Mouse (Mus musculus): ENCODE measurements around the gene Slc2a8. TPM values are rescaled to one million over a fixed set of nuclear protein-coding genes. Genes with fewer than 3 reads are reported as not detected.

Gene Slc2a8
- polyA plus RNA-seq, 1 experiment, result 55.0 TPM

DNA sequence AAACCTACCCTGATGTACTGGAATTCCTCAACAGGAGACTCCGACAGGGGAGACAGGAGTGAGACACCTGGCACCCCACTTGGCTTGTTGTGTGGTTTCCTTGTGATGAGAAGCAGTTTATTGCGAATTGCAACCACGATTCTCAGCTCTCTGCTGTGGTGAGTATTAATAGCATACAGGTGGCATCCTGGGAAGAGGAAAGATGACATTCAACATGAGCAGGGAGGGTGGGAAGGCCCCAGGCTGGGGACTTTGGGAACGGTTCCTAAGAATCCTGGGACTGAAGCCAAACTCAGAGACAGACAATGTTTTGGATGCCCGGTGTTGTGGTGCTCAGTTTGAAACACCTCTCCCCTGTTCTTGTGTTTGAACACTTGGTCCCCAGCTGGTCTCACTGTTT, 23.2 kb upstream of the Slc2a8 start:
- 8% methylated on average over 5 of the region's 5 CpGs for WGBS
- peak overlapping the region; percentile 65 for H3K27ac ChIP-seq (ENCODE audit: insufficient read depth, low read length)

DNA sequence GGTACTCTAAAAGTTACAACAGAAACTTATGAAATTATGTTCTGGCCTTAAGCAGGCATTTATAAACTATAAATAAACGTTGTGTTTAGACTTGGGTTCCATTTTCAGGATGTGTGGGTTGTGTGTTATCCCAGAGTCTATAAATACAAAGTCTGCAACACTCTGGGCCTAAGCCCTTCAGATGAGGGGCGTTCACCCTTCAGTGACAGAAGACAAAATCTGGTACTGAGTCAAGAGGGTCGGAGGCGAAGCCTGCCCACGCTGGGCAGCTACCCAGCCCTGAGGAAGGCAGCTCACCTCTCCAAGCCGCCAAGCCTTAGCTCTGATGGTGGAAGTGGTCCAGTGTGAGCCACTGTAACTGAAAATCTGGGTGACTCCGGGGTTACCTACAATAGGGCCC, 20.3 kb upstream of the Slc2a8 start:
- WGBS, result 77% methylated on average over 7 of the region's 7 CpGs

More for the DNA sequence above, 23.2 kb upstream of the Slc2a8 start:
- DNase-seq, result peak; percentile 76 to 90
- TF ChIP-seq CTCF (IDR thresholded peaks at IDR 0.05; ENCODE audit: borderline replicate concordance, insufficient read depth, low read depth, low read length) (no peak), POLR2A (IDR thresholded peaks at IDR 0.05; ENCODE audit: borderline replicate concordance, insufficient read depth, low read length) (no peak)
- Histone ChIP-seq H3K4me1 (ENCODE audit: control insufficient read depth, insufficient read depth, low read length) (peaks cover 21% of the 10 kb centered on the region), H3K27me3 (ENCODE audit: control insufficient read depth, insufficient read depth, low read length) (no peaks in the 10 kb centered on the region), H3K4me3 (replicated peaks; ENCODE audit: insufficient read depth, low read depth, low read length) (no peak overlapping the region)

DNA sequence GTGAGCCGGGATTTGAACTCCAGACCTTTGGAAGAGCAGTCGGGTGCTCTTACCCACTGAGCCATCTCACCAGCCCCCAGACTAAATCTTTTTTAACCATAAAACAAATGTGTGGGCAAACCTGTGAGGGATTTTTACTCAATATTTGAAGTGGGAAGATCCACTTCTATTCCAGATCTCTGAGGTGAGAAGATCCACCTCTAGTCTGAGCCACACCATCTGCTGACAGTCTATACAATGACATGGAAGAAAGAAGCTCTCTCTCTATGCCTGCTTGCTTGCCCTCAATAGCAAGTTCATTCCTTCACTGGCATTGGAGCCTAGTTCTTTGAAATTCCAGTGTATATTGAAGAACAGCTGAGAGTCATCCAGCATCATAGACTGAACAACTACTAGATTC, 17.9 kb upstream of the Slc2a8 start:
- Histone ChIP-seq H3K4me3 (replicated peaks; ENCODE audit: insufficient read depth, low read depth, low read length) (no peak overlapping the region), H3K27me3 (ENCODE audit: control insufficient read depth, insufficient read depth, low read length) (no peaks in the 10 kb centered on the region), H3K27ac (ENCODE audit: insufficient read depth, low read length) (no peak overlapping the region), H3K4me1 (ENCODE audit: control insufficient read depth, insufficient read depth, low read length) (peaks cover 18% of the 10 kb centered on the region)
- TF ChIP-seq CTCF (IDR thresholded peaks at IDR 0.05; ENCODE audit: borderline replicate concordance, insufficient read depth, low read depth, low read length), result no peak
- TF ChIP-seq POLR2A (IDR thresholded peaks at IDR 0.05; ENCODE audit: borderline replicate concordance, insufficient read depth, low read length), result no peak
- no peak for DNase-seq
- WGBS, result 95% methylated on average over 2 of the region's 2 CpGs

More for the DNA sequence above, 20.3 kb upstream of the Slc2a8 start:
- Histone ChIP-seq H3K4me1 (ENCODE audit: control insufficient read depth, insufficient read depth, low read length) (peaks cover 26% of the 10 kb centered on the region), H3K27ac (ENCODE audit: insufficient read depth, low read length) (no peak overlapping the region), H3K4me3 (replicated peaks; ENCODE audit: insufficient read depth, low read depth, low read length) (no peak overlapping the region), H3K27me3 (ENCODE audit: control insufficient read depth, insufficient read depth, low read length) (no peaks in the 10 kb centered on the region)
- TF ChIP-seq POLR2A (IDR thresholded peaks at IDR 0.05; ENCODE audit: borderline replicate concordance, insufficient read depth, low read length), result no peak
- TF ChIP-seq CTCF (IDR thresholded peaks at IDR 0.05; ENCODE audit: borderline replicate concordance, insufficient read depth, low read depth, low read length), result no peak
- DNase-seq, result no peak

DNA sequence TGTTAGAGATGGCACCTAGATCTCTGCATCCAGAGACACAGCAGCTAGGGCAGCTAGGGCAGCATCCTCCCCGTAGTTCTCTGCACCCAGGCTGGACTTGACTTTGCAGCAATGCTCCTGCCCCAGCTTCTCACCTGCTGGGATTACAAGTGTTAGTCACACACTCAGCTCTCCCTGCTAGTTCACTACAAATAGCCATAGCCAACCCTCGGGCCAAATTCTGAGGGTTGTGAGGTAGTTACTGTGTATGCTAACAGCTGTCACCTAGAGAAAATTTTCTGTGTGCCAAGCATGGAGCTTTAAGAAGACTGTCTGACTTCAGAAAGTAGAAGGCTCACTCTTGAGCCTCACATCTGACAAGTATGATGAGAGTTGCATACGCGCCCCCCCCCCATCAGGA, 15.9 kb upstream of the Slc2a8 start:
- TF ChIP-seq CTCF (IDR thresholded peaks at IDR 0.05; ENCODE audit: borderline replicate concordance, insufficient read depth, low read depth, low read length) (no peak), POLR2A (IDR thresholded peaks at IDR 0.05; ENCODE audit: borderline replicate concordance, insufficient read depth, low read length) (no peak)

DNA sequence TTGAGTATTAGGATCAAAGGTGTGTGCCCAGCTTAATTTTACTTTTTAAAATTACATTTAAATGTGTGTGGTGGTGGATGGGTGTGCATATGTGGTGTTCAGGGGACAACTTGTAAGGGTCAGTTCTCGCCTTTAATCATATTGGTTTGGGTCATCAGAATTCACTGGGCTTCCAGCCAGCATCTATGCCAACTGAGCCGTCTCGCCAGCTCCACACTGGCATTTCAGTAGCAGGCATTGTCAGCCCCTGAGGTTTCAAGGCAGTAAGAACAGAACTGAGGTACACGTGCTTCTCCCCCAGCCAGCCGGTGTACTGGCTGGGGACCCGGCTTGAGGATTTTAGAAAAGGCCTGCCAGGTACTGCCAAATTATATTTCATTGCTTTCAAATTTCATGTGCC, 15.2 kb upstream of the Slc2a8 start:
- H3K27ac ChIP-seq (ENCODE audit: insufficient read depth, low read length), result 0 out of 2 replicates have a peak overlapping the region, but pooled peaks have one; percentile 10
- peaks cover 5% of the 10 kb centered on the region for H3K4me1 ChIP-seq (ENCODE audit: control insufficient read depth, insufficient read depth, low read length)
- no peaks in the 10 kb centered on the region for H3K27me3 ChIP-seq (ENCODE audit: control insufficient read depth, insufficient read depth, low read length)
- no peak overlapping the region for H3K4me3 ChIP-seq (replicated peaks; ENCODE audit: insufficient read depth, low read depth, low read length)
- WGBS, result 9% methylated on average over 6 of the region's 6 CpGs
- peak; percentile 42 to 55 for DNase-seq
- TF ChIP-seq POLR2A (IDR thresholded peaks at IDR 0.05; ENCODE audit: borderline replicate concordance, insufficient read depth, low read length) (no peak), CTCF (IDR thresholded peaks at IDR 0.05; ENCODE audit: borderline replicate concordance, insufficient read depth, low read depth, low read length) (no peak)

More for the DNA sequence above, 15.9 kb upstream of the Slc2a8 start:
- Histone ChIP-seq H3K27me3 (ENCODE audit: control insufficient read depth, insufficient read depth, low read length) (no peaks in the 10 kb centered on the region), H3K4me3 (replicated peaks; ENCODE audit: insufficient read depth, low read depth, low read length) (no peak overlapping the region), H3K4me1 (ENCODE audit: control insufficient read depth, insufficient read depth, low read length) (peaks cover 5% of the 10 kb centered on the region), H3K27ac (ENCODE audit: insufficient read depth, low read length) (peak overlapping the region; percentile 10; the same call in 1 of the 2 replicates)
- peak; percentile 44 to 56 for DNase-seq
- 58% methylated on average over 4 of the region's 4 CpGs for WGBS

DNA sequence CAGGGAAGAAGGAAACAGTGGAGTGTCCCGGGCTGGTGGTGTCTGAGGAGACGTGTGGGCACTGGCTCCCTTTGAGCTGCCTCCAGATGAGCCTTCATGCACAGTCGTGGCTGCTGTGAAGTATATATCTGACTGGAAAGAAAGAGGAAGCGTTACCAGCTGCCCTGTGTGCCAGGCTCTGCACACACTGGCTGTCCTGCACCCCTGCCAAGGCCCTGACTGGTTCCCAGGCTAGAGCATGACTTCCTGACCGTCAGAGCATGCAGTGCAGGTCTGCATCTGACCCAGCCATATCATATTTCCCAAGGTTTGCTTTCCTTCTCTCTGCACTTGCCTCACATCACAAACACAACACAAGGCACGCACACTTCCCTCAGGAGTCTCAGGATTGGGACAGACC, 10.2 kb upstream of the Slc2a8 start:
- Histone ChIP-seq H3K4me3 (replicated peaks; ENCODE audit: insufficient read depth, low read depth, low read length) (no peak overlapping the region), H3K27ac (ENCODE audit: insufficient read depth, low read length) (no peak overlapping the region), H3K27me3 (ENCODE audit: control insufficient read depth, insufficient read depth, low read length) (no peaks in the 10 kb centered on the region), H3K4me1 (ENCODE audit: control insufficient read depth, insufficient read depth, low read length) (peaks cover 2% of the 10 kb centered on the region; the same call in 1 of the 2 replicates)
- 60% methylated on average over 6 of the region's 6 CpGs for WGBS
- no peak for DNase-seq
- TF ChIP-seq POLR2A (IDR thresholded peaks at IDR 0.05; ENCODE audit: borderline replicate concordance, insufficient read depth, low read length), result no peak
- TF ChIP-seq CTCF (IDR thresholded peaks at IDR 0.05; ENCODE audit: borderline replicate concordance, insufficient read depth, low read depth, low read length), result no peak

DNA sequence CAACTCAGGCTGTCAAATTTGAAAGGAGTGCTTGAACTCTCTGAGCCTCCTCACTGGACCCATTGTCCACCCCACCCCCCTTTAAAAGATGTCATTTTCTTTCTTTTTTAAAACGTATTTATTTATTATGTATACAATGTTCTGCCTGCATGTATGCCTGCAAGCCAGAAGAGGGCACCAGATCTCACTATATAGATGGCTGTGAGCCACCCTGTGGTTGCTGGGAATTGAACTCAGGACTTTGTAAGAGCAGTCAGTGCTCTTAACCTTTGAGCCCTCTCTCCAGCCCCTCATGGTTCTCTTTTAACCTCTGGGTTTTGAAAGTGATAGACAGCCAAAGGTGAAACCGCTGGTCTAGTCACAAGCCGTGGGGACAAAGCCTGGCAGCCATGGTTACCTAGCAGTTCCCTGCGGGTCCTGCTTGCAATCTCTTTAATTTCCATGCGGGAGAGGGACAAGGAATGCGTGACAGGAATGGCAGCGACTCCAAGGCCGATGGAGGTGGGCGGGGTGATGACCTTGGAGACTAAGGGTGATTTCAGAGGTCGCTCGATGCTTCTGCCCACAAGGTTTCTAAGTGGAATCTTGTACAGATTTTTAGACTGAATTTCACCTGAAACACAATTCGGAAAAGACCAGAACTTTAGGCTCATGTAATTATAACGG, 8.4 kb upstream of the Slc2a8 start:
- 59% methylated on average over 13 of the region's 13 CpGs for WGBS
- TF ChIP-seq CTCF (IDR thresholded peaks at IDR 0.05; ENCODE audit: borderline replicate concordance, insufficient read depth, low read depth, low read length) (peak; percentile 54; the same call in 1 of the 2 replicates), POLR2A (IDR thresholded peaks at IDR 0.05; ENCODE audit: borderline replicate concordance, insufficient read depth, low read length) (no peak)

DNA sequence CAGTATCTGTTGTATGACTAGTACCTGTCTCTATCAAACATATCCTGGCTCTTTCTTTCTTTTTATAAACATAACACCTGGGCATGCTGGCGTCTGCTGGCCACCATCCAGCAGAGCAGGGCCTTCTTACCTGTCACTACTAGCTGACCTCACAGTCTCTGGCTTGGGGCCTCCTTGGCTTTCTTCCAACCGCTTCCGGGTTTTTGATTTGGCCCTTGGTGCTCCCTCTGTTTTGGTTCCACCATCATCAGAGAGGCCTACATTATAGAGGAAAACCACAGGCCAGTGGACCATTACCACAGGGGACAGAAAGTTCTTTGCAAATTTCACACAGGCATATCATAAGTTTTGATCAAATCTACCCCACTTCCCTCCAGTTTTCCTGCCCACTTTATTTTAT, 7.5 kb upstream of the Slc2a8 start:
- 45% methylated on average over 3 of the region's 3 CpGs for WGBS
- Histone ChIP-seq H3K27ac (ENCODE audit: insufficient read depth, low read length) (no peak overlapping the region), H3K4me3 (replicated peaks; ENCODE audit: insufficient read depth, low read depth, low read length) (no peak overlapping the region), H3K27me3 (ENCODE audit: control insufficient read depth, insufficient read depth, low read length) (no peaks in the 10 kb centered on the region), H3K4me1 (ENCODE audit: control insufficient read depth, insufficient read depth, low read length) (0 out of 2 replicates have a peak, but pooled peaks cover 2% of the 10 kb centered on the region)
- DNase-seq, result peak; percentile 60 to 69
- no peak for TF ChIP-seq CTCF (IDR thresholded peaks at IDR 0.05; ENCODE audit: borderline replicate concordance, insufficient read depth, low read depth, low read length)

More for the DNA sequence above, 8.4 kb upstream of the Slc2a8 start:
- H3K4me3 ChIP-seq (replicated peaks; ENCODE audit: insufficient read depth, low read depth, low read length), result no peak overlapping the region
- no peak for DNase-seq
- H3K27me3 ChIP-seq (ENCODE audit: control insufficient read depth, insufficient read depth, low read length), result no peaks in the 10 kb centered on the region
- H3K4me1 ChIP-seq (ENCODE audit: control insufficient read depth, insufficient read depth, low read length), result 0 out of 2 replicates have a peak, but pooled peaks cover 2% of the 10 kb centered on the region
- no peak overlapping the region for H3K27ac ChIP-seq (ENCODE audit: insufficient read depth, low read length)

Measured in cerebellum, adult 2 months (tissue).